Mouse (Mus musculus): Measurements from ENCODE around the gene B4gat1.

Gene B4gat1

DNA sequence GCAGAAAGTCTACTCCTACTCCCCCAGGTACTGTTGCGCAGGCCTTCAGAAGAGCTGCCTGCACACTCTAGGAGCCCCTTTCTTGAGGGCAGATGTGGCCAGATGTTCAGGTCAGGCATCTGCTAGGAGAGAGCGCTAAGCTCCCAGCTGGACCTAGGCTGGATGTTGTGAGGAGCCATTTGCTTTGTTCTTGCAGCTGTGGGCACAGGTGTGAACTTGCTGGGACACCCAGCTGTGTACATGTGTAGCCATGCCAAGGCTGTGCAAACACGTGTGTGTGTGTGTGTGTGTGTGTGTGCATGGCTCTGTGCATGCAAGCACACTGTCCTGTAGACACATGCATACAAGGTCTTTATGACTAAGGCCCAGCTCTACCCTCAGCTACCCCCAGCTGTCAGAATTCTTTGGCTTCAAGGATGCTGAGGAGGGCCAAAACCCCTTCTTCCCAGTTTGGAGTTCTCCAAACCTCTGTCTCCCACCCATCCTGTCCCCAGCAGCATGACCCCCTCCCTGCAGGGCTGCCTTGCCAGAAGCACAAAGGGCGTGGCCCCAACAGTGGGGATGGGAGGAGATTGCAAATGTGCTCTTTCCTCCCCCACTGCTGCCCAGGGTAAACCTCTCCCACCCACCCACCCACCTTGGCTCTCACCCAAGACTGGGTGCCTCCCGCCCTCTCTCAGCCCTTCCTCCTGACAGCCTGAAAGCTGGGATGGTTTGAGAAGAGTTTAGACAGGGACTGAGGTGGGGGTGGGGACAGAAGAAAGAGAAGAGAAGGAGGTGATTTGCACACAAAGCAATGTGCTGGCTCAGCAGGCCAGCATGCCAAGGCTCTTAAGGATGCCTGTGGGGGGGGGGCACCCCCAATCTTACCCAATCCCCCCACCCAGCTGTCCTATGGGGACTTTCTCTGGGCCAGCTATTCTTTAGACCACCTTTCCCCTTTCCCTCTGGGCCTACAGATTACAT is 22.0 kb downstream of the B4gat1 start:
- DNase-seq = no peak

DNA sequence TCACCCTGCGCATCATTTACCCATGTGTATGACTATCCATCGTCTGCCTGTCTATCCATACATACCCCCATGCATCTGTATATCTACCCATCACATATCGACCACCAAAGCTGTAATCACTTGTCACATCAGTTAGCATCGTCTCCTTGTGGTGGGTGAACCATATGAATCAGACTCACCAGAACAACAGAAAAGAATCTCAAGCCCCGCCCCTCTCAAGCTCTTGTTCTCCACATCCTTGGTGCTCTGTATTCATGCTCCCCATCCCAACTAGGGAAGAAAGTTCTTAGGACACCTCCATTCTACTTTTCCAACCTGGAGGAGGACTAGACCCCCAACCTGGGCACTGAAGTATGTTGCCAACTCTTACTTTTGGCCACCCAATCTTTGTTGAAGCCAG is 23.4 kb downstream of the B4gat1 start:
- no peak for DNase-seq

DNA sequence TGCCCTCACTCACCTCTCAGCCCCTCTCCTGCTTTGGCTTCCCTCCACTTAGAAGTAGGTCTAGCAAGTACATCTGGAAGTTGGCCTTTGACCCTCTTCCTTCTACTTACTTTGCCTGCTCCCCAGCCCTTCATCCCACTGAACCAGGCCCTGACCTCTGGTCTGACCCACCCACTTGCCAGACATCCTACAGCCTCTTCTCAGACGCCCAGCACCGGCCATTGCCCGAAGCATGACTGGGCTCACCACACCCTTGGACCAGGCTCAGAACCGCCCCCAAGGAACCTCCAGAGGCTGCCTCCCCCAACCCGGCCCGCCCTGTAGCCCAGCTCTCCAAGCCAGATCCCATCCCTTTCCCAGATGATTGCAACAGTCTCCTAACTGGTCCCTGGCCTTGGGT is 23.8 kb downstream of the B4gat1 start:
- DNase-seq = no peak

GRCm38 (mm10) chr19:5065104-5065503 is 26.5 kb downstream of the B4gat1 start:
- no peak for DNase-seq

DNA sequence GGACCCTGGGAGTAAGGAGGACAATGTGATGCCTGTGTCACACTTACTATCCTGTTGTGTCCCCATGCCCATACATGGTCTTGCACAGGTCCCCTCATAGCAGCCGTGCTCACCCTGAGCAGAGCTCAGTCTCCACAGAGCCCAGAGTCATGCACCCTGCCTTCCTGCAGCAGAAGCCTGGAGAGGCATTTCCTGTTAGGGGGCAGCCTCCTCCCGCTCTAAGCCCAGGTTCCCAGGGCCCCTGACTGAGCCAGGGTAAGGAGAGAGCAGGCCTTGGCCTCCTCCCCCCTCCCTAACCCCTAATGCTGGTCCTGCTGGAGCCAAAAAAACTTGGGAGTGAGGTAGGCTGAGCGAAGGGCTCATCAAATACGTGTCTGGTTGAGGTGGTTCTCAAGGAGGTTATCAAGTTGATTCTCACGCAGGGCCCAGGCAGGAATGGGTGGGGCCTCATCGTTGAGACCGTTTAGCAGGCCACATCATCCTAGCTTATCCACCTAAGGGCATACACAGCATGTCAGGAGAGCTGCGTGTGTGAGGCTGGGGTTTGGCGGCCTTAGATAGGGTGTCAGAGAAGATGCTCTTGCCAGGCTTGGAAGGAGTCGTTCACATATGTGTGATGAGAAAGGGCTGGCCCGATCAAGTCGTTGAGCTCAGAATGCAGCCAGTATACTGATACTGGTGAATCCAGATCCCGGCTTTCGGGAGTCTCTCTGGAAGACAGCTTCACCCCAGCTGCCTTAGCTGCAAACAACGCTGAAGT is 28.6 kb downstream of the B4gat1 start:
- DNase-seq = no peak

DNA sequence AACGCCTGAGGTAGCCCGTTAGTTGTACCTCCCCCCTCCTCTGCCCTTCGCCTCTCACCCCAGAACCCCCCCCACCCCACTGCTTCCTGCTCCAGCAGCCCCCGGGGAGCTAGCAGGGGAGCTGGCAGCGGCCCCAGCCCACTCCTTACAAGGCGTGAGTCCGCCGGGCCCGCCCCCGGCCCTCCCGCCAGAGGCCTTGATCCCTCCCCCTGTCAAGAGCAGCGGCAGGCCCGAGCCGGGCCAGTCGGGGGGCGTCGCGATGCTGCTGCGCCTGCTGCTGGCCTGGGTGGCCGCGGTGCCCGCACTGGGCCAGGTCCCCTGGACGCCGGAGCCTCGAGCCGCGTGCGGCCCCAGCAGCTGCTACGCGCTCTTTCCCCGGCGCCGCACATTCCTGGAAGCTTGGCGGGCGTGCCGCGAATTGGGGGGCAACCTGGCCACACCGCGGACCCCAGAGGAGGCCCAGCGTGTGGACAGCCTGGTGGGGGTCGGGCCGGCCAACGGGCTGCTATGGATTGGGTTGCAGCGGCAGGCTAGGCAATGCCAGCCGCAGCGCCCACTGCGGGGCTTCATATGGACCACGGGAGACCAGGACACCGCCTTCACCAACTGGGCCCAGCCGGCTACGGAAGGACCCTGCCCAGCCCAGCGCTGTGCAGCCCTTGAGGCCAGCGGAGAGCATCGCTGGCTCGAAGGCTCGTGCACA is 29.4 kb downstream of the B4gat1 start, which contains the start of gene Cd248:
TSS of gene Cd248 (plus strand) at position 212 of the 703 bp plus-strand sequence.
- no peak for DNase-seq

GRCm38 (mm10) chr19:5068570-5069234 is 30.1 kb downstream of the B4gat1 start:
- no peak for DNase-seq

GRCm38 (mm10) chr19:5069486-5069885 is 30.9 kb downstream of the B4gat1 start:
- no peak for DNase-seq

DNA sequence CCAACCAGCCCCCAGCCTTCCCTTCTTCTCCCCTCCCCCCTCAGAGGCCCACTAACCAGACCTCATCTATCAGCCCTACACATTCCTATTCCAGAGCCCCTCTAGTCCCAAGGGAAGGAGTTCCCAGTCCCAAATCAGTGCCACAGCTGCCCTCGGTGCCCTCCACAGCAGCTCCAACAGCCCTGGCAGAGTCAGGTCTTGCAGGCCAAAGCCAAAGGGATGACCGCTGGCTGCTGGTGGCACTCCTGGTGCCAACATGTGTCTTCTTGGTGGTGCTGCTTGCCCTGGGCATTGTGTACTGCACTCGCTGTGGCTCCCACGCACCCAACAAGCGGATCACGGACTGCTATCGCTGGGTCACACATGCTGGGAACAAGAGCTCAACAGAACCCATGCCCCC is 31.4 kb downstream of the B4gat1 start:
- DNase-seq = no peak

- no peak for DNase-seq
Measured at GRCm38 (mm10) chr19:5071077-5071476, 32.5 kb downstream of the B4gat1 start.

- no peak for DNase-seq
Measured at GRCm38 (mm10) chr19:5071545-5072369, 33.1 kb downstream of the B4gat1 start.

GRCm38 (mm10) chr19:5072389-5073019 is 33.9 kb downstream of the B4gat1 start:
- DNase-seq = no peak

DNA sequence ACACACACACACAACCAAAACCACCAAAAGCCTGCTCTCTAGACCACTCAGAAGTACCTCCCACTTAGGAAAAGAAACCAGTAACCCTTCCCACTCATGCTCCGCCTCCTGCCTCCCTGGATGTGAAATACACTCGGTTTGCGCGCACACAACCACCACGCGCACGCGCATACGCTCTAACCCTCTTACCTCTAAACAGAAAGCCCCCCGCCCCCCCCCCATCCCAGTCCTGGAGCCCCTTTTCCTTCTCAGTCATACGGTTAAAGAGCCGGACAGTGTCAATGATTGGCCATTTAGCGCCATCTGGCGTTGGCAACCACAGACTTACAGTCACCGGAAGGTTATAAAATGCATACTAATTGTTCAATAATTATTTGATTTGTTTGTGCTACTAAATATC is 34.4 kb downstream of the B4gat1 start:
- peak; percentile 65 to 66 for DNase-seq

DNA sequence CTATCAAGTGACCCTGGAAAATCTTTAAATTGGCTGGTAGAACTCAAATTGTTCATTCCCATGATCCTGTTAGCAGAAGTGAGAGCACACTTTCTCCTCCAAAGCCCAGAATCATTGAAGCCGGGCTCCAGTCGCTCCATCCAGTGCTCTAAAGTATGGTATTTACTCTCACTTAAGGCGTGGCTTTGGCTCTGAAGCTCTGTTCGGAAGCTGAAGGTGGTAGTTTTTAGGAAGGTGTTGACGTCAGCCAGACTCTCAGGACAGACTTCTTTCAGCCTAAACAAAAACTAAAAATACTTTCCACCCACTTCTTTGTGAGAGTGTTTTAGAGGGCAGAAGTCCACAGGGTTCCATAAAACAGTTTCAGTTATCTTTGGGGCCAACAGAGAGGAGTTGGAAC is 34.9 kb downstream of the B4gat1 start:
- DNase-seq = no peak

DNA sequence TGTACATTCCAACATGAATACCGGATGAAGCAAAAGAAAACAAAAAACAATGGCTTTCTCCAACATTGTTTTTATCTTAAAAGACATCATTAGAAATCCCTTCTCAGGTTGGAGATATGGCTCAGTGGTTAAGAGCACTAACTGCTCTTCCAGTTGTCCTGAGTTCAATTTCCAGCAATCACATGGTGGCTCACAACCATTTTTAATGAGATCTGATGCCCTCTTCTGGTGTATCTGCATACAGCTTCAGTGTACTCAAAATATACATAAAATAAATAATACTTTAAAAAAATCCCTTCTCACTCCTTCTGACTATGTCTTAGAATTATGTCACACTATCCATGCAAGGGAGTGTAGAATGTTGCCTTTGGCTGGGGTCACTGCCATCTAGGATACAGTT is 40.7 kb downstream of the B4gat1 start:
- no peak for DNase-seq

DNA sequence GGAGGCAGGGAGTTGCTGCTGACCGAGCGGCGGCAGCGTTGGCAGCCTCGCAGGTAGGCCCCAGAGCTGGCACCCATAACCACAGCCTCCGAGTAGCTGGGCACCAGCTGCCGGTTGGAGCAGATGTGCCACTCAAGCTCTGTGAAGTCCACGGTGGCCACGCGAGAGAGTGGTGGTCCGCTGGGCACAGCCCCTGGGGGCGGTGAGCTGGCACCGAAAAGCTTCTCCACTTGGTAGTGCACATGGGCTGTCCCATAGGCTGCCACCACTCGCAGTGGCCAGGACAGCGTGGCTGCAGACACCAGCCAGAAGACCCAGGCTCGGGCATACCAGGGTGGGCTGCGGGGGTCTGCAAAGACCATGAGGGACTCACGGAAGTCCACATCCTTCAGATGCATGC is 43.4 kb downstream of the B4gat1 start:
- DNase-seq = no peak

GRCm38 (mm10) chr19:5082596-5082995 is 44.0 kb downstream of the B4gat1 start:
- DNase-seq = peak in 1 of 2 experiments; percentile 22

GRCm38 (mm10) chr19:5083961-5084833 is 45.6 kb downstream of the B4gat1 start:
- DNase-seq = peak in 1 of 2 experiments; percentile 16

GRCm38 (mm10) chr19:5084834-5085144 is 46.2 kb downstream of the B4gat1 start:
- peak in 1 of 2 experiments; percentile 49 for DNase-seq
